Mouse (Mus musculus): ENCODE measurements around the gene Usp46. TPM values are rescaled to one million over a fixed set of nuclear protein-coding genes. Genes with fewer than 3 reads are reported as not detected.

The Usp46 gene
- total and polyA plus RNA-seq, 2 experiments from 2014 or later: 27.2 to 47.3 TPM

GRCm38 (mm10) chr5:74068714-74069321 lies 587 bp upstream of the Usp46 start:
- no peaks in the 10 kb centered on the region for H3K27me3 ChIP-seq (ENCODE audit: control insufficient read depth, insufficient read depth, low read length)
- H3K4me2 ChIP-seq (ENCODE audit: low read depth, low read length): peak overlapping the region; percentile 94
- H3K27ac ChIP-seq (ENCODE audit: low read depth): peak overlapping the region; percentile 97
- peak overlapping the region; percentile 82 for H3K9ac ChIP-seq (replicated peaks; ENCODE audit: low read depth, low read length)
- H3K36me3 ChIP-seq (replicated peaks; ENCODE audit: control insufficient read depth, insufficient read depth, low read length): no peaks in the 10 kb centered on the region
- H3K4me1 ChIP-seq (ENCODE audit: control insufficient read depth, insufficient read depth): peaks cover 33% of the 10 kb centered on the region
- under 1% methylated on average over 18 of the region's 18 CpGs for WGBS
- H3K4me3 ChIP-seq (ENCODE audit: low read depth, low read length): peak overlapping the region; percentile 84
- TF ChIP-seq CTCF (IDR thresholded peaks at IDR 0.05; ENCODE audit: low read depth) (no peak), EP300 (IDR thresholded peaks at IDR 0.05; ENCODE audit: low read depth) (no peak)
- ATAC-seq (ENCODE audit: insufficient read depth, low read depth): peak; percentile 67
- DNase-seq (ENCODE audit: low spot score): no peak
- H3K9me3 ChIP-seq (replicated peaks; ENCODE audit: control insufficient read depth, low read length): no peaks in the 10 kb centered on the region

DNA sequence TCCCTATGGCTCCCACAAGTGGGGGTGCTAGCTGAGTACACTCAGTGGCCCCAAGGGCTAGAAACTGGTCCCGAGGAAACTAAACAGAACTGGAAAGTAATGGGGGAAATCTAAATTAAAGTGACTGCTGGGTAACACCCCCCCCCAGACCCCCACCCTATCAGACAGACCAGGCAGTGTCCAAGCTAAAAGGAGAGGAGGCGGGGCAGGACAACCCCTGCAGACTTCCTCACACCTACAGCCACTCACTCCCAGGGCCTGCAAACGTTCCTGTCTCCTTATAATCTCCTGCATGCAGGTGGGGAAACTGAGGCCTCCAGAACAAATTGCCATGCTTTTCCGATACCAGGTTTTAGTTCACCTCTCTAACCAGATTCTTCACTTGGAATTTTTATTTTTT lies 885 bp downstream of the Usp46 start:
- peaks cover 37% of the 10 kb centered on the region for H3K4me1 ChIP-seq (ENCODE audit: control insufficient read depth, insufficient read depth)
- no peaks in the 10 kb centered on the region for H3K9me3 ChIP-seq (replicated peaks; ENCODE audit: control insufficient read depth, low read length)
- H3K27ac ChIP-seq (ENCODE audit: low read depth): peak overlapping the region; percentile 97; the same call in 1 of the 2 replicates
- peak overlapping the region; percentile 82 for H3K9ac ChIP-seq (replicated peaks; ENCODE audit: low read depth, low read length)
- peak overlapping the region; percentile 94 for H3K4me2 ChIP-seq (ENCODE audit: low read depth, low read length)
- WGBS: 23% methylated on average over 4 of the region's 4 CpGs
- no peaks in the 10 kb centered on the region for H3K27me3 ChIP-seq (ENCODE audit: control insufficient read depth, insufficient read depth, low read length)
- no peak for ATAC-seq (ENCODE audit: insufficient read depth, low read depth)
- no peaks in the 10 kb centered on the region for H3K36me3 ChIP-seq (replicated peaks; ENCODE audit: control insufficient read depth, insufficient read depth, low read length)
- no peak for DNase-seq (ENCODE audit: low spot score)
- peak overlapping the region; percentile 84 for H3K4me3 ChIP-seq (ENCODE audit: low read depth, low read length)
- no peak for TF ChIP-seq CTCF (IDR thresholded peaks at IDR 0.05; ENCODE audit: low read depth)
- TF ChIP-seq EP300 (IDR thresholded peaks at IDR 0.05; ENCODE audit: low read depth): no peak

DNA sequence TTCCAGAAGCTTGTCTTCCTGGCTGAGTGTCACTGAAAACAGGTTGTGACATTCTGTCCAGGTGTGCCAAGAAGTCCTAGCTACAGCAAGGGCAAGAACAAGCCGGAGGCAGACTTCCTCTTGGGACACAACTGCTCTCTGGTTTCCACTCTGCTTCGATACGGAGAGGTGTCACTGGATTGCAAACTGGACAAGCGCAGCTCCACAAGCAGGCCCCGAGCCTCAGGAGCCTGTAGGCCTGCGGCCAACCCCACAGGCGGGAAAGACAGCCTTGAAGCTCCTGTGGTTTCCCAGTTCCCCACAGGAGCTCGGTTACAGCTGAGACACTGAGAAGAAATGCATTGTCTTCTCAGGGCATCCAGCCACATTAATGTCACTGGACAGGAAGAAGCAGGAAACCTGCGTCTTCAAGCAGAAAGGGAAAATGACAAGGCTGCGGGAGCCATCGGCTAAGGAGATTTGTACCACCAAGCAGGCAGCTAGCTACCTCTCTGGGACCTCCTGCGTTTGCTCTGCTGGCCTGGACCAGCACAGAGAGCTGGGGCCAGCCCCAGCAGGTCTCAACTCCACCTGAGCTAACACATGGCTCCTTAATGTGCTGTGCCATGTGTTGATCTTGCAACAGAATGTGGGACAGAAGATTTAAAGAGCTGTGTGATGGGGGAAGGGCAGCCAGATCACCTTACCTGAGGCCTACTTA lies 1.7 kb downstream of the Usp46 start:
- no peak for DNase-seq (ENCODE audit: low spot score)
- TF ChIP-seq CTCF (IDR thresholded peaks at IDR 0.05; ENCODE audit: low read depth): no peak
- no peak for TF ChIP-seq EP300 (IDR thresholded peaks at IDR 0.05; ENCODE audit: low read depth)
- Histone ChIP-seq H3K4me2 (ENCODE audit: low read depth, low read length) (peak overlapping the region; percentile 94), H3K36me3 (replicated peaks; ENCODE audit: control insufficient read depth, insufficient read depth, low read length) (no peaks in the 10 kb centered on the region), H3K4me1 (ENCODE audit: control insufficient read depth, insufficient read depth) (peaks cover 40% of the 10 kb centered on the region), H3K9me3 (replicated peaks; ENCODE audit: control insufficient read depth, low read length) (no peaks in the 10 kb centered on the region), H3K27ac (ENCODE audit: low read depth) (peak overlapping the region; percentile 97), H3K27me3 (ENCODE audit: control insufficient read depth, insufficient read depth, low read length) (no peaks in the 10 kb centered on the region), H3K9ac (replicated peaks; ENCODE audit: low read depth, low read length) (peak overlapping the region; percentile 82; the same call in 1 of the 2 replicates), H3K4me3 (ENCODE audit: low read depth, low read length) (peak overlapping the region; percentile 84)
- WGBS: 12% methylated on average over 12 of the region's 12 CpGs
- ATAC-seq (ENCODE audit: insufficient read depth, low read depth): no peak

- Histone ChIP-seq H3K27me3 (ENCODE audit: control insufficient read depth, insufficient read depth, low read length) (no peaks in the 10 kb centered on the region), H3K4me1 (ENCODE audit: control insufficient read depth, insufficient read depth) (peaks cover 49% of the 10 kb centered on the region), H3K9me3 (replicated peaks; ENCODE audit: control insufficient read depth, low read length) (no peaks in the 10 kb centered on the region), H3K36me3 (replicated peaks; ENCODE audit: control insufficient read depth, insufficient read depth, low read length) (no peaks in the 10 kb centered on the region), H3K27ac (ENCODE audit: low read depth) (no peak overlapping the region), H3K4me3 (ENCODE audit: low read depth, low read length) (0 out of 2 replicates have a peak overlapping the region, but pooled peaks have one; percentile 3), H3K4me2 (ENCODE audit: low read depth, low read length) (peak overlapping the region; percentile 94), H3K9ac (replicated peaks; ENCODE audit: low read depth, low read length) (peak overlapping the region; percentile 4; the same call in 1 of the 2 replicates)
- ATAC-seq (ENCODE audit: insufficient read depth, low read depth): no peak
- TF ChIP-seq CTCF (IDR thresholded peaks at IDR 0.05; ENCODE audit: low read depth) (no peak), EP300 (IDR thresholded peaks at IDR 0.05; ENCODE audit: low read depth) (no peak)
- WGBS: 44% methylated on average over 11 of the region's 11 CpGs
- DNase-seq (ENCODE audit: low spot score): no peak
Observed at GRCm38 (mm10) chr5:74065565-74066275, 2.5 kb downstream of the Usp46 start.

DNA sequence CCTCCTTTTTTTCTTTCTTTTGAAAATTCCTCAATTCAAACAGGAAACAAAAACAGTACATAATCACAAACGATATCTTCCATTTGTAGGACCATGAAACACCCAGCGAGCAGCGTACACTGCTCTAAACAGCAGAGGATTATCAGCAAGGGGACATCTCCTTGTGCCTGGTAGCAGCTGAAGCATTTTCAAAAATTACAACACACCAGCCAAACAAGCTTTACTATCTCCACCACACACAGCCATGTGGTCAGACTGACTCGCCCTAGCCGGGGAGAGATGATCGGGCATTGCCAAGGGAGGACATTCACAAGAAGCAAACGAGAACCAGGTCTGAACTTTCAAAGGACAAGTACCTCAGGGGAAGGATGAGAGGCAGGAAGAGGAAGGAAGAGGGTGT lies 3.4 kb downstream of the Usp46 start:
- no peak for ATAC-seq (ENCODE audit: insufficient read depth, low read depth)
- H3K36me3 ChIP-seq (replicated peaks; ENCODE audit: control insufficient read depth, insufficient read depth, low read length): no peaks in the 10 kb centered on the region
- no peak for DNase-seq (ENCODE audit: low spot score)
- no peaks in the 10 kb centered on the region for H3K9me3 ChIP-seq (replicated peaks; ENCODE audit: control insufficient read depth, low read length)
- TF ChIP-seq EP300 (IDR thresholded peaks at IDR 0.05; ENCODE audit: low read depth) (no peak), CTCF (IDR thresholded peaks at IDR 0.05; ENCODE audit: low read depth) (no peak)
- no peaks in the 10 kb centered on the region for H3K27me3 ChIP-seq (ENCODE audit: control insufficient read depth, insufficient read depth, low read length)
- peak overlapping the region; percentile 94 for H3K4me2 ChIP-seq (ENCODE audit: low read depth, low read length)
- H3K9ac ChIP-seq (replicated peaks; ENCODE audit: low read depth, low read length): peak overlapping the region; percentile 4; the same call in 1 of the 2 replicates
- WGBS: 47% methylated on average over 7 of the region's 7 CpGs
- peaks cover 52% of the 10 kb centered on the region for H3K4me1 ChIP-seq (ENCODE audit: control insufficient read depth, insufficient read depth)
- 0 out of 2 replicates have a peak overlapping the region, but pooled peaks have one; percentile 3 for H3K4me3 ChIP-seq (ENCODE audit: low read depth, low read length)
- H3K27ac ChIP-seq (ENCODE audit: low read depth): no peak overlapping the region

Measured in heart, postnatal 0 days (tissue).